Mouse (Mus musculus): ENCODE results near the gene Aff1.

DNA sequence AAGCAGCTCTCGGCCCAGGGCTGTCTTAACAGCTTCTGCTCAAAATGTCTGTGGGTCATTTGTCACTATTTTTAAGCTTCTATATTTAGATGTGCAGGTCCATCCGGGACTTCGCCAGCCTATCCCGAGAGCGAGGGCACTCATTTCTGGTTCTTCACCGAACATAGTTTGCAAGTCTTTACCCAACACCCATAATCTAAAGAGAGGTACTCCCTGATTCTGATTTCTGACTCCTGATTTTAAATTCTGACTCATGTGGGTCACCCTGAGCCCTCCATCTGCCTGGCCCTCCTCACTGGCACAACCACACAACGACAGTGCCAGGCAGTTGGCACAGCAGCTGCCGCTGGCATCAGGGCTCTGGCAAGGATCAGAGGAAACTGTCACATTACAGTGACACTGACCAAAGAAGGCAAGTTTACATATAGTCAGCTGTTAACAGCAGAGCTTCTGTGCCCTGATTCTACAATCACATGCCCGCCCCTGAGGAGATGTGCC, 97.5 kb downstream of the Aff1 start:
- TF ChIP-seq TAL1 (IDR thresholded peaks at IDR 0.05; ENCODE audit: low read length) (no peak), GATA1 (IDR thresholded peaks at IDR 0.05; ENCODE audit: low read length) (no peak)
